Mouse (Mus musculus) CD4-positive, CD25-positive, alpha-beta regulatory T cell (primary cell): ENCODE data around the gene BC037034. TPM values are rescaled to one million over a fixed set of nuclear protein-coding genes. Genes with fewer than 3 reads are reported as not detected.

ENCODE experiments used
- polyA plus RNA-seq: library from polyadenylated mRNA; unstranded; fragments of 100-300 nt; shearing (Covaris generic); gene quantifications from one replicate; pipeline ENCODE4 v1.2.1, GENCODE M21; 2017

Gene BC037034
- 40.7 TPM for polyA plus RNA-seq

GRCm38 (mm10) chr5:138263260-138264206 is at the start of gene BC037034:
TSS of gene BC037034 (minus strand) at chr5:138264033.

GRCm38 (mm10) chr5:138279585-138280424 is 16.0 kb upstream of the BC037034 start, which contains the start of the genes Gm43720, Gpc2 and Stag3:
TSS of gene Gm43720 (minus strand) at chr5:138279958.
TSS of gene Gpc2 (minus strand) at chr5:138280005.
TSS of gene Stag3 (plus strand) at chr5:138280240.

GRCm38 (mm10) chr5:138272409-138272923 is 8.6 kb upstream of the BC037034 start, which contains the start of gene Gal3st4:
TSS of gene Gal3st4 (minus strand) at chr5:138272840.

GRCm38 (mm10) chr5:138255353-138256093 is 8.3 kb downstream of the BC037034 start, which contains the start of gene Lamtor4:
TSS of gene Lamtor4 (plus strand) at chr5:138255482.

DNA sequence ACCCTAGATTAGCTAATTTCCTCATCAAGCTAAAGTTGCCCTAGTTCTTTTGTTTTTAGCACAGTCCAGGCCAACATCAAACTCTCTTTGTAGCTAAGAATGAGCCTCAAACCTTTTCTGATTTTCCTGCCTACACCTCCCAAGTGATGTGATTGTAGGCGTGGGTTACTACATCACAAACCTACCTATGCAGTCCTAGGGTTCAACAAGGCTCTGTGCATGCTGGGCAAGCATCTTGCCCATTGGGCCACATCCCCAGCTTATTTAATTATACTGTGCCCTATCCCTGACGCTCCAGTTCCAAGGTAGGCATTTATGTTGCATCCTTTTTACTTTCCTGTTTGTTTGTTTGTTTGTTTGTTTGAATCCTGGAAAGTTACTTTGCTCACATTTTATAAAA is 38.1 kb downstream of the BC037034 start, which contains the start of gene Nxpe5:
Gene Nxpe5, plus strand, starts transcription at position 199 of the 400 bp plus-strand sequence.

Other genes starting within 250 kb of the BC037034 start
- not detected for gene Smok3a, start 242.8 kb downstream of the BC037034 start, polyA plus RNA-seq
- gene Smok3b, start 242.6 kb downstream of the BC037034 start, polyA plus RNA-seq = 0.17 TPM
- gene Smok3c, start 210.8 kb downstream of the BC037034 start, polyA plus RNA-seq = not detected
- 16.0 TPM for gene Zkscan1, start 178.9 kb downstream of the BC037034 start, polyA plus RNA-seq
- gene Zscan21, start 147.1 kb downstream of the BC037034 start, polyA plus RNA-seq = 23.6 TPM
- gene Zfp113, start 108.3 kb downstream of the BC037034 start, polyA plus RNA-seq = 20.1 TPM
- 208 TPM for gene Cops6, start 103.0 kb downstream of the BC037034 start, polyA plus RNA-seq
- 10.9 TPM for gene Ap4m1, start 92.0 kb downstream of the BC037034 start, polyA plus RNA-seq
- gene Mcm7, start 91.6 kb downstream of the BC037034 start, polyA plus RNA-seq = 85.2 TPM
- 50.7 TPM for gene Taf6, start 76.6 kb downstream of the BC037034 start, polyA plus RNA-seq
- 16.3 TPM for gene Cnpy4, start 76.5 kb downstream of the BC037034 start, polyA plus RNA-seq
- gene Mblac1, start 69.7 kb downstream of the BC037034 start, polyA plus RNA-seq = 1.5 TPM
- gene Nxpe5, start 38.1 kb downstream of the BC037034 start, polyA plus RNA-seq = 0.10 TPM
- gene Lamtor4, start 8.6 kb downstream of the BC037034 start, polyA plus RNA-seq = 79.6 TPM
- gene Gal3st4, start 8.8 kb upstream of the BC037034 start, polyA plus RNA-seq = 0.37 TPM
- 0.12 TPM for gene Gm43720, start 15.9 kb upstream of the BC037034 start, polyA plus RNA-seq
- gene Gpc2, start 16.0 kb upstream of the BC037034 start, polyA plus RNA-seq = 1.4 TPM
- gene Stag3, start 16.2 kb upstream of the BC037034 start, polyA plus RNA-seq = 0.77 TPM
- gene Pvrig, start 77.9 kb upstream of the BC037034 start, polyA plus RNA-seq = 6.1 TPM
- gene Zfp157, start 177.4 kb upstream of the BC037034 start, polyA plus RNA-seq = 23.2 TPM